Mouse (Mus musculus): ENCODE data around the gene Sh2d2a. TPM values are rescaled to one million over a fixed set of nuclear protein-coding genes. Genes with fewer than 3 reads are reported as not detected.

Sh2d2a gene
- polyA plus RNA-seq, 1 experiment from 2014 or later: 0.37 TPM

DNA sequence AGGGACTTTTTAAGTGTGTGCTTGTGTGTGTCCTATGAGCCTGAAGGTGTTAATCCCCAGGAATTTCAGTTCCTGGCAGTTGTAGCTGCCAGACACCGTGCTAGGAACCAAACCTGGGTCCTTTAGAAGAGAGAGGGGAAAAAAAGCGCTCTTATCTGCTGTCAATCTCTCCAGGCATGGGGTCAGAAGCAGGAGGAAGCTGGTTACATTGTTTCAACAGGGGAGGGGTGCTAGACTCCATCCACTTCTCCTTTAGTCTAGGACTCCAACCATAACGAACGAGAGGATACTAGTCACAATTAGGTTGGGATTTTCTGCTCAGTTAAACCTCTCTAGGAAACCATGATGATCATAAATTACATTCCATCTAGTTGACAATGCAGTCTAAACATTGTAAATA is 18.1 kb upstream of the Sh2d2a start:
- no peaks in the 10 kb centered on the region for H3K36me3 ChIP-seq
- H3K27me3 ChIP-seq: 0 out of 2 replicates have a peak, but pooled peaks cover 6% of the 10 kb centered on the region
- H3K4me1 ChIP-seq (replicated peaks): no peaks in the 10 kb centered on the region
- no peak for ATAC-seq (replicated peaks; ENCODE audit: insufficient number of reproducible peaks, insufficient read depth, low FRiP score, low read depth)
- H3K27ac ChIP-seq: no peak overlapping the region
- WGBS: 45% methylated on average over 4 of the region's 4 CpGs
- no peaks in the 10 kb centered on the region for H3K9me3 ChIP-seq (replicated peaks)
- H3K9ac ChIP-seq: no peak overlapping the region
- H3K4me3 ChIP-seq: no peak overlapping the region
- no peak overlapping the region for H3K4me2 ChIP-seq

DNA sequence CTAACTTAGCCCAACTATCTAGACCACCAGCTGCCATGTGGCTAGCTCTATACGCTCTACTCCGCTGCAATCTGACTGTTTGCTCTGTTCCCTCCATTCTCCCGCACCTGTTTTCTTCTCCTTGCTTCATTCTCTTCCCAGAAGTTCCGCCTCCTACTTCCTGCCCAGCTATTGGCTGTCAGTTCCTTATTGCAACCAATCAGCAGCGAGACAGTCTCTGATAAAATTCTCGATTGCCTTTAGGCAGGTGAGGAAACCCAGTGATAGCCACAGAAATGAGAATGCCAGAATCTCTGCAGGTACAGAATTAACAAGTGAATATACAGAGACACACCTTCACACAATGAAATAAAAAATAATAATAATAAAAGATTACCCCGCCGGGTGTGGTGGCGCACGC is 17.5 kb upstream of the Sh2d2a start:
- Histone ChIP-seq H3K36me3 (no peaks in the 10 kb centered on the region), H3K4me2 (no peak overlapping the region), H3K4me1 (replicated peaks) (no peaks in the 10 kb centered on the region), H3K9ac (no peak overlapping the region), H3K4me3 (no peak overlapping the region), H3K9me3 (replicated peaks) (no peaks in the 10 kb centered on the region), H3K27me3 (0 out of 2 replicates have a peak, but pooled peaks cover 3% of the 10 kb centered on the region), H3K27ac (no peak overlapping the region)
- no peak for ATAC-seq (replicated peaks; ENCODE audit: insufficient number of reproducible peaks, insufficient read depth, low FRiP score, low read depth)
- WGBS: 49% methylated on average over 10 of the region's 10 CpGs

DNA sequence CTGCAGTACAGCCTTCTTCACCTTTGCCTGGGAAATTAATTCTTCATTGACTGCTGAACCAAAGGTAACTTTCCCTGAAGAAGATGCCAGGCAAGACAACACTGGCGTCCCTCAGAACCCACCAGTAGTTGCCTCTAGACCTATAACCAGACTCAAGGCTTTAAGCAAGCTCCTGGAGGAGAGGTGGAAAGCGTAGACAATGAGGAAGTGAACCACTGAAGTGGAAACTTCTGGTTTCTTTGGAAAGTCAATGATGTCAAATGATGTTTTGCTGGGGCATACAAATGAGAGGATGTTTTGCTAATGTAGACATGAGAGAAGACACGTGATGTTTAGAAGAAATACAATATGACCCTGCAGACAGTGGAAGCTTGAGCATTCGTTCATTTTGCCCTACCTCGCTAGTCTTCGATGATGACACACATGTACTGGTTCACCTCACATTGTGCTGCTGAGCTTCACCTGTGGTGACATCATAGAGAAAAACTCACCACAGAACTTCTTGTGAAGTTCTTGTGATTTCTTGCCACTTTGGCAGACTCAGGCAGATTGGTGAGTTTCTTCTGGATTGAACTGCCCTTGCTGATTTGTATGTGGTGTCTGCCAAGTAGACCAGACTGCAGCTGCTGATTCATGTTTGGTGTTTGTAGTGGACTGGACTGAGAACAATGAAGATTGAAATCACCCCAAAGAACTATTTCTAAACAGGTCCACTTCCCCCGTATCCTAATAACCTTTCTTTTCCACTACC is 14.3 kb upstream of the Sh2d2a start:
- no peak overlapping the region for H3K4me3 ChIP-seq
- H3K27me3 ChIP-seq: 0 out of 2 replicates have a peak, but pooled peaks cover 3% of the 10 kb centered on the region
- H3K4me2 ChIP-seq: no peak overlapping the region
- H3K4me1 ChIP-seq (replicated peaks): no peaks in the 10 kb centered on the region
- H3K36me3 ChIP-seq: no peaks in the 10 kb centered on the region
- H3K9me3 ChIP-seq (replicated peaks): no peaks in the 10 kb centered on the region
- ATAC-seq (replicated peaks; ENCODE audit: insufficient number of reproducible peaks, insufficient read depth, low FRiP score, low read depth): no peak
- no peak overlapping the region for H3K27ac ChIP-seq
- WGBS: 77% methylated on average over 7 of the region's 7 CpGs
- H3K9ac ChIP-seq: no peak overlapping the region

DNA sequence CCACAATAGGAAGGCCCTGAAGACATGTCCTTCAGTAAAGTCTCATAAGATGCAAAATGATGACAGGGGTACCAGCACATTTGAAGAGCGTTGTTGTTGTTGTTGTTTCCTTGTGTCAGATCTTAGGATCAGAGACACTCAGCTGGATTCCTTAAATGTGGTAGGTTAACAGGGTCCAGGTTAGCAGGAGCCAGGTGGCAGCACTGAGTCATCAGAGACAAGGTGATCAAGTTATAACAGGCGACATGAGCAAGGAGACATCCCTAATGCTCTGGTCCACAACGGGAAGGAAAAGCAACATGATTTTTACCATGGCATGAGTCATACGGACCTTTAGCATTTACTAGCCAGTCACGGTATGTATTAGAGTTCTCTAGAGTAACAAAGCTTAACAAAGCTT is 13.1 kb upstream of the Sh2d2a start:
- WGBS: 63% methylated on average over 5 of the region's 5 CpGs
- ATAC-seq (replicated peaks; ENCODE audit: insufficient number of reproducible peaks, insufficient read depth, low FRiP score, low read depth): no peak
- H3K36me3 ChIP-seq: no peaks in the 10 kb centered on the region
- H3K9ac ChIP-seq: no peak overlapping the region
- H3K27ac ChIP-seq: no peak overlapping the region
- H3K4me3 ChIP-seq: no peak overlapping the region
- H3K4me1 ChIP-seq (replicated peaks): no peaks in the 10 kb centered on the region
- 0 out of 2 replicates have a peak, but pooled peaks cover 3% of the 10 kb centered on the region for H3K27me3 ChIP-seq
- no peak overlapping the region for H3K4me2 ChIP-seq
- H3K9me3 ChIP-seq (replicated peaks): no peaks in the 10 kb centered on the region

DNA sequence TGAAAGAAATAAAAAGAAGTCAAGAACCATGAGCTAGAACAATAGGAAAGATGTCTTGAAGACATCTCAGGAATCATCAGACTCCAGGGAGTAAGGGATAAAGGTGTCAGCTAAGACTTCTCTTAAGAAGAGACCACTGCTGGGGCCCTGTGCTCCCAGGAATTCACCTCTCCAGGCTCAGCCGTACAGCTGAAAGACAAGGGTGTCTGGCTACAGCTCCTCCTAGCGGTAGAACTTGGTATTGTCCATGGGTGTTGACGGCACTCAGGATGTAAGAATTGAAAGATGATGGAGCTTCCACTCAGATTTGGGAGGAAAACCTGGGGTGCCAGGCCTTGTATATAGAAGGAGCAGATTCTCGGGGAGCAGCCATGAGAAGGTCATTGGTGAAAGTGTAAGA is 7.9 kb upstream of the Sh2d2a start:
- H3K4me1 ChIP-seq (replicated peaks): no peaks in the 10 kb centered on the region
- ATAC-seq (replicated peaks; ENCODE audit: insufficient number of reproducible peaks, insufficient read depth, low FRiP score, low read depth): no peak
- H3K27me3 ChIP-seq: peaks cover 7% of the 10 kb centered on the region; the same call in 1 of the 2 replicates
- no peaks in the 10 kb centered on the region for H3K36me3 ChIP-seq
- no peaks in the 10 kb centered on the region for H3K9me3 ChIP-seq (replicated peaks)
- no peak overlapping the region for H3K9ac ChIP-seq
- H3K27ac ChIP-seq: no peak overlapping the region
- WGBS: 3% methylated on average over 4 of the region's 4 CpGs
- no peak overlapping the region for H3K4me2 ChIP-seq
- no peak overlapping the region for H3K4me3 ChIP-seq

DNA sequence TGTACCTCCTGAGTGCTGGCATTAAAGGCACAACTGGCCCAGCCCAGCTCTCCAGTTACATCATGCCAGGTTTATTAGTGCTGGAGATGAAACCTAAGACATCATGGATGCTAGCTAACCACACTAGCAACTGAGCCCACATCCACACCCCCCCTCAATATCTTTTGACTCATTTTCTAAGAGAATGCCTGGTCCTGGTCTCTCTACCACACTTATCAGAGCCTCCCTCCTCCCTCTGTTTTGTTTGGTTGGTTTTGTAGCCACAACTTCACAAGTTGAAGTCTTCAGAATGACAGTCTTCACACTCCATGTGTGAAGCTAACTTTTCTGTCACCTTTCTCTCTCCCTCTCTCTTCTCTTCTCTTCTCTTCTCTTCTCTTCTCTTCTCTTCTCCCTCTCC is 5.7 kb upstream of the Sh2d2a start:
- Histone ChIP-seq H3K4me2 (no peak overlapping the region), H3K9ac (no peak overlapping the region), H3K4me3 (no peak overlapping the region), H3K27ac (no peak overlapping the region), H3K36me3 (no peaks in the 10 kb centered on the region), H3K27me3 (peaks cover 7% of the 10 kb centered on the region; the same call in 1 of the 2 replicates), H3K9me3 (replicated peaks) (no peaks in the 10 kb centered on the region), H3K4me1 (replicated peaks) (no peaks in the 10 kb centered on the region)
- ATAC-seq (replicated peaks; ENCODE audit: insufficient number of reproducible peaks, insufficient read depth, low FRiP score, low read depth): no peak

DNA sequence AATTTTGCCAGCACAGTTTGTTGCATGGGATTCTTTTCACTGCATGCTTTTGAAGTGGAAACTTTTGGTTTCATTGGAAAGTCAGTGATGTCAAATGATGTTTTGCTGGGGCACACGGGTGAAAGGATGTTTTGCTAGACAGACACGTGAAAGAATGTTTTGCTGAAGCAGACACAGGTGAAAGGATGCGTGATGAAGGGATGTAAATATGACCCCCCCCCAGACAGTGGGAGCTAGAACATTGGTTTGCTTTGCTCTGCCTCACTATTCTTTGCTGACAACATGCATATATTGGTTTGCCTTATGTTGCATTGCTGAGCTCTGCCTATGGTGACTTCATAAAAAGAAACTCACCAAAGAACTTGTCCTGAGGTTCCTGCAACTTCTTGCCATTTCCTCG is 1.6 kb upstream of the Sh2d2a start:
- Histone ChIP-seq H3K4me1 (replicated peaks) (peaks cover 3% of the 10 kb centered on the region), H3K4me2 (no peak overlapping the region), H3K9ac (no peak overlapping the region), H3K27me3 (no peaks in the 10 kb centered on the region; the same call in 1 of the 2 replicates), H3K4me3 (no peak overlapping the region), H3K36me3 (no peaks in the 10 kb centered on the region), H3K9me3 (replicated peaks) (no peaks in the 10 kb centered on the region), H3K27ac (no peak overlapping the region)
- WGBS: 69% methylated on average over 4 of the region's 4 CpGs
- ATAC-seq (replicated peaks; ENCODE audit: insufficient number of reproducible peaks, insufficient read depth, low FRiP score, low read depth): no peak

DNA sequence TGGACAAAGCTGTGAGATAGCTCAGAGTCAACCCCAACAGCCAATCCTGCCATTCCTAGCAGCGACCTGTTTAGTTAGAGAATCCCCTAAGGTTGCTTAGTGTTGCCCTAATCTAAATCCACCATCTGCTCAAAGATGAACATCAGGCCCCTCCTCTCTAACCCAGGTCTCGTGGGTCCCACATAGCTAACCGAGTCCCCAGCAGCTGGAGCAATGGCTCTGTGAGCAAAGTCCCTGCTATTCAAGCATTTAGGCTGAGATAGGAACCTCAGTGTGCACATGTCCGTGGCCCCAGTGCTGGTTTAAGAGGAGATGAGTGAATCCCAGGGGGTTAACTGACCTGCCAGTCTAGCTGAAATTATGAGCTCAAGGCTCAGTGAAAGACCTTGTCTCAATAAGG is 369 bp upstream of the Sh2d2a start:
- Histone ChIP-seq H3K9me3 (replicated peaks) (no peaks in the 10 kb centered on the region), H3K36me3 (no peaks in the 10 kb centered on the region), H3K4me2 (no peak overlapping the region), H3K27me3 (no peaks in the 10 kb centered on the region; the same call in 1 of the 2 replicates), H3K4me1 (replicated peaks) (peaks cover 3% of the 10 kb centered on the region), H3K27ac (no peak overlapping the region), H3K4me3 (no peak overlapping the region), H3K9ac (no peak overlapping the region)
- WGBS: 66% methylated on average over 4 of the region's 4 CpGs
- no peak for ATAC-seq (replicated peaks; ENCODE audit: insufficient number of reproducible peaks, insufficient read depth, low FRiP score, low read depth)

DNA sequence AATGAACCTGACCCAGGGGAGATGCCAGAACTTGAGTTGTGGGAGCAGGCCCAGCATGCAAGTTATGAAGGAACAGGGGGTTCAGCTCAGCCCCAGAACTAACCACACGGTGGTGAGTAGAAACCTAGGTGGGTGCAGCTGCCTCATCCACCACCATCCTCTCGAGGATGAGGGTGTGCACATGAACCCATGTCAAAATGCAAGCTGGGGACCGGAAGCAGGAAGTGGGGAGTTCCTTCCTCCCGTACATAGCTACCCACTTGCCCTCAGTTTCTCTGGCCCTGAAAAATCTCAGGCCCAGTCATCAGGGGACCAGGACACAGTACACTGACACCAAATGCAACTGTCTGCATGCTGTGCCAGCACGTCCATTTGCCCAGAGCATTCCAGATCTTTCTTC is 1.1 kb downstream of the Sh2d2a start:
- H3K36me3 ChIP-seq: no peaks in the 10 kb centered on the region
- H3K4me1 ChIP-seq (replicated peaks): peaks cover 3% of the 10 kb centered on the region
- H3K4me2 ChIP-seq: no peak overlapping the region
- H3K27ac ChIP-seq: no peak overlapping the region
- H3K27me3 ChIP-seq: no peaks in the 10 kb centered on the region; the same call in 1 of the 2 replicates
- H3K9me3 ChIP-seq (replicated peaks): no peaks in the 10 kb centered on the region
- 61% methylated on average over 5 of the region's 5 CpGs for WGBS
- ATAC-seq (replicated peaks; ENCODE audit: insufficient number of reproducible peaks, insufficient read depth, low FRiP score, low read depth): no peak
- no peak overlapping the region for H3K9ac ChIP-seq
- H3K4me3 ChIP-seq: no peak overlapping the region

DNA sequence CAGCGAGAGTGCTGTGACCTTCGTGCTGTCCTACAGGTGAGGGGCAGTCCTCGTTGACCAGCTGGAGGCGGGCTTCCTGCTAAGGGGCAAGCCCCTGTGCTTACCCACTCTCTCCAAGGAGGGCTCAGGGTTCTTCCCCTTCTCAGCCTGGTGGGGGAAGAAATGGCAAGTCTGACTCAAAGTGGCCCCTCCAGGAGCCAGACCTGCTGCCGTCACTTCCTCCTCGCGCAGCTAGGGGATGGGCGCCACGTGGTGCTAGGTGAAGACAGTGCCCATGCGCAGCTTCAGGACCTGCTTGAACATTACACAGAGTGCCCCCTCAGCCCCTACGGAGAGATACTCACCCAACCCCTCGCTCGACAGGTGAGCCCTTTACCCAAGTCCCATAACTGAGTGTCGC is 2.6 kb downstream of the Sh2d2a start:
- ATAC-seq (replicated peaks; ENCODE audit: insufficient number of reproducible peaks, insufficient read depth, low FRiP score, low read depth): no peak
- 76% methylated on average over 14 of the region's 14 CpGs for WGBS
- H3K27ac ChIP-seq: no peak overlapping the region
- no peaks in the 10 kb centered on the region; the same call in 1 of the 2 replicates for H3K27me3 ChIP-seq
- H3K9ac ChIP-seq: no peak overlapping the region
- no peaks in the 10 kb centered on the region for H3K9me3 ChIP-seq (replicated peaks)
- peaks cover 3% of the 10 kb centered on the region for H3K4me1 ChIP-seq (replicated peaks)
- no peak overlapping the region for H3K4me3 ChIP-seq
- H3K36me3 ChIP-seq: no peaks in the 10 kb centered on the region
- H3K4me2 ChIP-seq: no peak overlapping the region

DNA sequence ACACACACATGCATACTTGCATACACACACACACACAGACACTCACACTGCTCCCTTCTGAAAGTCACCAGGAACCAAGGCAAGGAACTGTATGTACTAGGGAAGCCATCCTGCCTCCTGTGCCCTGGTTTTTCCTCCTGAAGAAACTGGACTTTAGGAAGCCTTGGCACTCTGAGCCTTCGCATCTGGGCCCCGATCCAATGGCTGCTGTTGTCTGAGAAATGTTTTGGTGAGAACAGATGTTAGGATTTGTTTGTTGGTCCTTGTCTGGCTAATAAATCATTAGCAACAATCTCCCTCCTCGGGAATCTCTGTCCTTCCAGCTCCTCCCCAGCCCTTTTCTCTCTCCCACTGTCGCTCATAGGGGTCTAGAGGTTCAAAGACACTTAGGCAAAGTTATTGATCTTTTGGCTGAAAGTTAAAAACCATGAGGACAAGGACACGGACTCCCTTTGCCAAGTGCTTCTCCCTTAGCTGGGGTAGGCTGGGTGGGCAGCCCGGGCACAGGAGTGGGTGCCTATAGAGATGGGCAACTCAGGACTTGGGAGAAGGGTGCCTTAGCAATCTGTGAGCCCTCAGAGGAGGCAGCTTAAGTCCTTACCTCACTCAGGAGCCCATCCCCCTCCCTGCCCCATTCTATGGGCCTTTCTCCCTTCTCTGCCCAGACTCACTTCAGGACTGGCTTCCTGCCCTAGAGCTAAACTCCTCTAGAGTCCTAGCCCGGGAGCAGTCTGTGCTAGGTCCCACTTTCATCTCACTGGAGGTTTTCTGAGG is 8.4 kb downstream of the Sh2d2a start:
- no peak for ATAC-seq (replicated peaks; ENCODE audit: insufficient number of reproducible peaks, insufficient read depth, low FRiP score, low read depth)
- Histone ChIP-seq H3K27ac (no peak overlapping the region), H3K36me3 (peaks cover 26% of the 10 kb centered on the region), H3K4me3 (no peak overlapping the region), H3K27me3 (no peaks in the 10 kb centered on the region), H3K4me2 (no peak overlapping the region), H3K9ac (no peak overlapping the region), H3K4me1 (replicated peaks) (no peaks in the 10 kb centered on the region), H3K9me3 (replicated peaks) (no peaks in the 10 kb centered on the region)
- 61% methylated on average over 7 of the region's 7 CpGs for WGBS

Measured in heart, embryonic 15.5 days (tissue).